Mouse (Mus musculus) lung, postnatal 0 days (tissue): ENCODE results near the gene Slc12a7.

ENCODE experiments used
- CTCF ChIP-seq: IDR thresholded peaks from 2 replicates; pipeline ENCODE4 v1.5.1; 2016; ENCODE audit warnings: antibody characterized with exemption, mild to moderate bottlenecking
- EP300 ChIP-seq: IDR thresholded peaks from 2 replicates; pipeline ENCODE4 v1.6.1; 2016; ENCODE audit warnings: antibody characterized with exemption, mild to moderate bottlenecking, control low read depth

DNA sequence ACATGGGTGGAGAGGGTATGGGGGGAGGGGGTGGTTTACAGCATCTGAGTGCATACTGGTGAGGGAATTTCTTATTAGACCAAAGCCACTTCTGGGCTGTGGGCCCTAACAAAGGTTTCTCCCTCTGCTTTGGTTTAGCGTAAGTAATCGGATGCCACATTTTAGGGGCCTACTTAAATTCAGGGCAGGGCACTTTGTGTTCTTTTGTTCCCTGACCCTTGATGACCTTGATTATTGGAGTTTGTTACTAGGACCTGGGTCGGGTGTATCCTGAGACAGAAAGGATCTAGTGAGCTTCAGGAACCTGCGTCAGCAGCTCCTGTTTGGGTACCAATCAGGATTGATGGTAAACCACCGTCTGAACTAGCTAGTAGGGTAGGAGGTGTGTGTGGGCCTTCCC is 49.6 kb downstream of the Slc12a7 start:
- TF ChIP-seq CTCF (no peak), EP300 (no peak)
